ENCODE assay signal across 25 mouse cellular contexts in the genomic region with DNA sequence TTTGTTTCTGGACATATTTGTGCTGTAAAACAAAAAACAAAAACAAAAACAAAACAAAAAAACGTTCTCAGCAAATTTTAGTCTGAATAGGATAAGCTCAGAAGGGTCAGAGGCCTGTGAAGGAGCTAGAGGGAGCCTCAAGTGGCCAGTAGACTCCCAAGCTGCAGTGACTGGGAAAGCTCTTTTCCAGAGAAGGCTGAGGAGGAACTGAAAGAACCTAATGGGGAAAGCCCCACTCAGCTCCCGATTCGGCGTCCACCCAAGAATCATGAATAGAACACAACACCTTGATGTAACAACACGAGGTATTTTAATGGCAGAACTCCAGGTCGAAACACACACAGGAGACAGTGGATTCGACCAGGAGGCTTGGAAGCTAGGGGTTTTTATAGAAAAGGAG. TPM values are rescaled to one million over a fixed set of nuclear protein-coding genes. Genes with fewer than 3 reads are reported as not detected.
DNase-seq lines count a peak whose midpoint lies in the region; TF ChIP-seq lines count a peak whose summit lies in the region.
"Had no signal": no experiment of that assay in that cellular context is flagged by ENCODE, and none has a peak within 500 bp of the region (broad histone marks: within the 10 kb centered on the region; RNA-seq: fewer than 3 reads in every experiment).

No protein-coding gene starts in this region.

- in situ Hi-C loops in CH12.LX (cut with MboI; ENCODE audit: low pct_ligation_motif_present, low pct_unique_long_range_greater_than_20kb, low sequenced_read_pairs) = no loop called here

- TF ChIP-seq POLR2A in testis, adult 2 months (IDR thresholded peaks at IDR 0.05; ENCODE audit: control insufficient read depth, low read depth, low read length) = no peak
- TF ChIP-seq POLR2A in CH12.LX (IDR thresholded peaks at IDR 0.05; ENCODE audit: low read depth, low read length) = no peak

- no peaks in the 10 kb centered on the region for H3K79me2 ChIP-seq in CH12.LX (replicated peaks; ENCODE audit: control insufficient read depth, extremely low read depth, insufficient read depth, poor library complexity, severe bottlenecking)

- H3K9ac ChIP-seq in CH12.LX (ENCODE audit: insufficient read depth, low read depth) = no peak overlapping the region

- peak; percentile 85 for TF ChIP-seq EP300 in CH12.LX (IDR thresholded peaks at IDR 0.05; ENCODE audit: low read length)

- H3K4me2 ChIP-seq in CH12.LX (ENCODE audit: insufficient read depth, low read depth, poor library complexity, severe bottlenecking) = no peak overlapping the region

- H3K27ac ChIP-seq in testis, adult 2 months (ENCODE audit: control insufficient read depth, insufficient read depth, low read depth, low read length) = no peak overlapping the region
- no peak overlapping the region for H3K27ac ChIP-seq in CH12.LX (ENCODE audit: insufficient read depth, low read depth)

- DNase-seq in testis, postnatal 14 days (ENCODE audit: low spot score) = no peak
- DNase-seq in CH12.LX (ENCODE audit: extremely low read depth) = peak; percentile 39
- no peak for DNase-seq in thymus, postnatal 14 days
- DNase-seq: adrenal gland, adult 2 months; adrenal gland, adult 8-10 months; adrenal gland, postnatal 10 days; adrenal gland, postnatal 14 days; adrenal gland, postnatal 25 days; adrenal gland, postnatal 36 days; B cell, adult 2 months; cerebellum, adult 11 months; cerebellum, adult 11-12 months; cerebellum, adult 18-20 months; cerebellum, adult 2 months had no signal

- H3K4me1 ChIP-seq in testis, adult 2 months (ENCODE audit: control insufficient read depth, insufficient read depth, low read length) = peaks cover 3% of the 10 kb centered on the region
- peaks cover 0 to 19% of the 10 kb centered on the region in 2 experiments; a peak in 2 of 4 replicates for H3K4me1 ChIP-seq in CH12.LX (ENCODE audit: control insufficient read depth in 1 of 2, insufficient read depth in 2 of 2)

- dilution Hi-C loops in CH12.LX (cut with MboI; ENCODE audit: extremely low pct_ligation_motif_present, extremely low pct_unique_long_range_greater_than_20kb, low sequenced_read_pairs) = no loop called here

- H3K36me3 ChIP-seq in testis, adult 2 months (ENCODE audit: control insufficient read depth, insufficient read depth, low read length) = no peaks in the 10 kb centered on the region
- no peaks in the 10 kb centered on the region for H3K36me3 ChIP-seq in CH12.LX (replicated peaks in 1 of 2; ENCODE audit: control insufficient read depth in 1 of 2, insufficient read depth in 1 of 2, low read length in 1 of 2)

- H3K9me3 ChIP-seq in CH12.LX (replicated peaks; ENCODE audit: low read length) = peaks cover 28% of the 10 kb centered on the region
- H3K9me3 ChIP-seq: G1E had no signal

- no peak for TF ChIP-seq CTCF in testis, adult 2 months (IDR thresholded peaks at IDR 0.05; ENCODE audit: control insufficient read depth, insufficient read depth, insufficient replicate concordance, low read depth, low read length)
- TF ChIP-seq CTCF in CH12.LX (conservative IDR thresholded peaks at IDR 0.05 in 1 of 2, IDR thresholded peaks at IDR 0.05 in 1 of 2; ENCODE audit: low read depth in 2 of 2, low read length in 2 of 2) = peak in 1 of 2 experiments; percentile 41; a peak in 2 of 4 replicates

- H3K27me3 ChIP-seq in testis, adult 2 months (ENCODE audit: control insufficient read depth, insufficient read depth, low read length) = no peaks in the 10 kb centered on the region
- peaks cover 27% of the 10 kb centered on the region for H3K27me3 ChIP-seq in CH12.LX (replicated peaks)
- H3K27me3 ChIP-seq: Patski had no signal

- H3K4me3 ChIP-seq in testis, adult 2 months (ENCODE audit: control insufficient read depth, low read depth, low read length) = peak overlapping the region; percentile 63
- no peak overlapping the region for H3K4me3 ChIP-seq in CH12.LX (replicated peaks in 1 of 3; ENCODE audit: low read depth in 2 of 3, low read length in 2 of 3, poor library complexity in 1 of 3)

- TF ChIP-seq RAD21 in CH12.LX (IDR thresholded peaks at IDR 0.05; ENCODE audit: low read depth, low read length) = peak; percentile 29

TF ChIP-seq in CH12.LX, 34 proteins besides CTCF, POLR2A, EP300 and RAD21:
- TF ChIP-seq JUN (IDR thresholded peaks at IDR 0.05; ENCODE audit: insufficient read depth, low read depth, low read length) (no peak), MEF2A (IDR thresholded peaks at IDR 0.05; ENCODE audit: borderline replicate concordance, low read depth, low read length) (0 out of 2 replicates have a peak, but pooled peaks have one; percentile 50), PAX5 (IDR thresholded peaks at IDR 0.05; ENCODE audit: low read length) (no peak), MXI1 (IDR thresholded peaks at IDR 0.05; ENCODE audit: low read depth, low read length) (no peak), UBTF (IDR thresholded peaks at IDR 0.05; ENCODE audit: low read depth, low read length) (no peak), TBP (conservative IDR thresholded peaks at IDR 0.05; ENCODE audit: low read depth, low read length) (no peak), MAFK (IDR thresholded peaks at IDR 0.05; ENCODE audit: insufficient replicate concordance, low read length) (0 out of 2 replicates have a peak, but pooled peaks have one; percentile 31), MYC (IDR thresholded peaks at IDR 0.05; ENCODE audit: low read depth, low read length) (no peak), BHLHE40 (IDR thresholded peaks at IDR 0.05; ENCODE audit: low read depth, low read length) (no peak), SMC3 (IDR thresholded peaks at IDR 0.05; ENCODE audit: low read depth, low read length) (no peak; the same call in 1 of the 2 replicates), USF2 (conservative IDR thresholded peaks at IDR 0.05; ENCODE audit: low read depth, low read length) (no peak), TCF12 (IDR thresholded peaks at IDR 0.05; ENCODE audit: low read depth, low read length) (no peak), ZNF384 (IDR thresholded peaks at IDR 0.05; ENCODE audit: low read depth, low read length) (no peak), ZMIZ1 (IDR thresholded peaks at IDR 0.05; ENCODE audit: low read depth, low read length) (no peak), RCOR1 (conservative IDR thresholded peaks at IDR 0.05; ENCODE audit: low read depth, low read length) (0 out of 2 replicates have a peak, but pooled peaks have one; percentile 54), IRF4 (IDR thresholded peaks at IDR 0.05; ENCODE audit: low read depth, low read length) (peak; percentile 90), CHD1 (IDR thresholded peaks at IDR 0.05; ENCODE audit: low read depth, low read length) (0 out of 2 replicates have a peak, but pooled peaks have one; percentile 42), ETS1 (conservative IDR thresholded peaks at IDR 0.05; ENCODE audit: low read depth, low read length) (no peak)

RNA-seq across cellular contexts. Expression of a gene that starts 0.7 kb away (rescaled TPM):
- polyA plus RNA-seq in testis, adult 2 months (2012; rRNA removed) = 627 and 718 TPM in 2 replicates
- total RNA-seq in CH12.LX (2012; rRNA removed) = not detected in 2 replicates
- not detected in 2 replicates for total RNA-seq in CH12.LX (2014; rRNA removed)
- not detected in 2 replicates for polyA plus RNA-seq in CH12.LX (2012; ENCODE audit: insufficient read length, low read depth)
- total RNA-seq: adrenal gland, adult 18-20 months; adrenal gland, adult 2 months; adrenal gland, adult 8-10 months; adrenal gland, postnatal 10 days; adrenal gland, postnatal 14 days; adrenal gland, postnatal 25 days; adrenal gland, postnatal 36 days; adrenal gland, postnatal 4 days; ES-E14; G1E; MEL had no signal
- polyA plus RNA-seq: activated CD4-positive, CD25-positive, alpha-beta regulatory T cell, adult 4 months; adrenal gland, adult 2 months; brain, embryonic 14.5 days; C2C12; CD4-positive, CD25-positive, alpha-beta regulatory T cell, adult 4 months; cerebellum, adult 2 months; G1E; Patski had no signal

RNA-seq across cellular contexts. Expression of a gene that starts 23.5 kb away (rescaled TPM):
- not detected in 2 replicates for polyA plus RNA-seq in testis, adult 2 months (2012; rRNA removed)
- total RNA-seq in CH12.LX (2012; rRNA removed) = 0.04 TPM in 1 of 2 replicates, not detected in the other
- not detected in 2 replicates for total RNA-seq in CH12.LX (2014; rRNA removed)
- not detected in 2 replicates for polyA plus RNA-seq in CH12.LX (2012; ENCODE audit: insufficient read length, low read depth)
- total RNA-seq: adrenal gland, adult 18-20 months; adrenal gland, adult 2 months; adrenal gland, adult 8-10 months; adrenal gland, postnatal 10 days; adrenal gland, postnatal 14 days; adrenal gland, postnatal 25 days; adrenal gland, postnatal 36 days; adrenal gland, postnatal 4 days; ES-E14; MEL had no signal
- polyA plus RNA-seq: activated CD4-positive, CD25-positive, alpha-beta regulatory T cell, adult 4 months; adrenal gland, adult 2 months; brain, embryonic 14.5 days; C2C12; cerebellum, adult 2 months; G1E; Patski had no signal

RNA-seq across cellular contexts. Expression of a gene that starts 36.9 kb away (rescaled TPM):
- not detected in 2 replicates for polyA plus RNA-seq in testis, adult 2 months (2012; rRNA removed)
- total RNA-seq in CH12.LX (2012; rRNA removed) = not detected in 2 replicates
- not detected in 2 replicates for total RNA-seq in CH12.LX (2014; rRNA removed)
- polyA plus RNA-seq in CH12.LX (2012; ENCODE audit: insufficient read length, low read depth) = not detected in 2 replicates
- total RNA-seq: adrenal gland, adult 18-20 months; adrenal gland, adult 2 months; adrenal gland, postnatal 10 days; adrenal gland, postnatal 14 days; adrenal gland, postnatal 25 days; adrenal gland, postnatal 36 days; adrenal gland, postnatal 4 days; ES-E14; G1E; MEL had no signal
- polyA plus RNA-seq: activated CD4-positive, CD25-positive, alpha-beta regulatory T cell, adult 4 months; adrenal gland, adult 2 months; brain, embryonic 14.5 days; C2C12; CD4-positive, CD25-positive, alpha-beta regulatory T cell, adult 4 months; G1E; Patski had no signal

RNA-seq across cellular contexts. Expression of a gene that starts 37.0 kb away (rescaled TPM):
- not detected in 2 replicates for polyA plus RNA-seq in testis, adult 2 months (2012; rRNA removed)
- total RNA-seq in CH12.LX (2012; rRNA removed) (not detected in 2 replicates), CH12.LX (2014; rRNA removed) (not detected in 2 replicates)
- not detected in 2 replicates for polyA plus RNA-seq in CH12.LX (2012; ENCODE audit: insufficient read length, low read depth)
- total RNA-seq: adrenal gland, adult 18-20 months; adrenal gland, adult 2 months; adrenal gland, adult 8-10 months; adrenal gland, postnatal 10 days; adrenal gland, postnatal 14 days; adrenal gland, postnatal 25 days; adrenal gland, postnatal 36 days; adrenal gland, postnatal 4 days; ES-E14; MEL had no signal
- polyA plus RNA-seq: activated CD4-positive, CD25-positive, alpha-beta regulatory T cell, adult 4 months; adrenal gland, adult 2 months; brain, embryonic 14.5 days; C2C12; CD4-positive, CD25-positive, alpha-beta regulatory T cell, adult 4 months; cerebellum, adult 2 months; G1E; Patski had no signal

RNA-seq across cellular contexts. Expression of a gene that starts 38.2 kb away (rescaled TPM):
- polyA plus RNA-seq in testis, adult 2 months (2012; rRNA removed) = 0.65 and 0.81 TPM in 2 replicates
- total RNA-seq in CH12.LX (2012; rRNA removed) = 0.04 TPM in 1 of 2 replicates, not detected in the other
- not detected in 2 replicates for total RNA-seq in CH12.LX (2014; rRNA removed)
- not detected in 2 replicates for polyA plus RNA-seq in CH12.LX (2012; ENCODE audit: insufficient read length, low read depth)
- total RNA-seq: MEL had no signal
- polyA plus RNA-seq: activated CD4-positive, CD25-positive, alpha-beta regulatory T cell, adult 4 months; C2C12; CD4-positive, CD25-positive, alpha-beta regulatory T cell, adult 4 months; G1E had no signal

Comparison
In these comparisons a context has a peak if more than half of its experiments do, and no peak if none do; other contexts are left out.
1. RNA of a gene that starts 0.7 kb away (polyA plus RNA-seq): 627 to 718 TPM in testis, adult 2 months; not detected in CH12.LX; every median in the first group is over 100 times any median in the second.